Mouse (Mus musculus) spleen, adult 2 months (tissue): ENCODE results near the gene Gm17651. TPM values are rescaled to one million over a fixed set of nuclear protein-coding genes. Genes with fewer than 3 reads are reported as not detected.

Source experiments
- DNase-seq, 2 experiments: peaks; one replicate each; pipeline versions ENCODE4 v3.0.0 to v3.0.0-alpha.2; 2012 to 2021; ENCODE audit warnings: low spot score in 2 of 2, low read depth in 1 of 2
- H3K27ac ChIP-seq: fragments of 200-500 bp; 2 replicates; pipeline ENCODE4 v1.5.1; 2012; ENCODE audit warnings: low read length, inconsistent platforms; ENCODE audit not compliant: insufficient read depth
- H3K27me3 ChIP-seq: fragments of 200-500 bp; 2 replicates; pipeline ENCODE4 v1.6.1; 2012; ENCODE audit warnings: mild to moderate bottlenecking, moderate library complexity, low read length, inconsistent platforms; ENCODE audit not compliant: control insufficient read depth, insufficient read depth
- H3K36me3 ChIP-seq: fragments of 200-500 bp; 2 replicates; pipeline ENCODE4 v1.6.1; 2012; ENCODE audit warnings: mild to moderate bottlenecking, low read length, inconsistent platforms; ENCODE audit not compliant: control insufficient read depth, insufficient read depth
- H3K4me1 ChIP-seq: fragments of 200-500 bp; 2 replicates; pipeline ENCODE4 v1.6.1; 2011; ENCODE audit warnings: inconsistent platforms; ENCODE audit not compliant: control insufficient read depth, insufficient read depth, insufficient read length
- H3K4me3 ChIP-seq: fragments of 200-500 bp; 2 replicates; pipeline ENCODE4 v1.5.1; 2011; ENCODE audit warnings: mild to moderate bottlenecking, inconsistent platforms; ENCODE audit not compliant: insufficient read depth, insufficient read length; ENCODE audit errors: extremely low read depth
- CTCF ChIP-seq: fragments of 200-500 bp; IDR thresholded peaks from 2 replicates; pipeline ENCODE4 v1.5.1; 2011; ENCODE audit warnings: mild to moderate bottlenecking, inconsistent platforms; ENCODE audit not compliant: insufficient read depth, insufficient read length, insufficient replicate concordance; ENCODE audit errors: extremely low read depth
- POLR2A ChIP-seq: fragments of 200-500 bp; IDR thresholded peaks from 2 replicates; pipeline ENCODE4 v1.6.1; 2011; ENCODE audit warnings: low read depth, low read length, inconsistent platforms
- WGBS: fragments of 180-500 bp; shearing (Covaris S2); methylation state at CpG from one replicate; pipeline ENCODE4 v1.1.7; 2018; 5-methylcytosine and 5-hydroxymethylcytosine counted together
- polyA plus RNA-seq: library from polyadenylated mRNA; depleted of rRNA; stranded (reverse); fragments of >200 nt; gene quantifications from 2 replicates; pipeline ENCODE4 v1.2.3, GENCODE M21; 2012

Gm17651 gene
- polyA plus RNA-seq, 1 experiment = not detected

DNA sequence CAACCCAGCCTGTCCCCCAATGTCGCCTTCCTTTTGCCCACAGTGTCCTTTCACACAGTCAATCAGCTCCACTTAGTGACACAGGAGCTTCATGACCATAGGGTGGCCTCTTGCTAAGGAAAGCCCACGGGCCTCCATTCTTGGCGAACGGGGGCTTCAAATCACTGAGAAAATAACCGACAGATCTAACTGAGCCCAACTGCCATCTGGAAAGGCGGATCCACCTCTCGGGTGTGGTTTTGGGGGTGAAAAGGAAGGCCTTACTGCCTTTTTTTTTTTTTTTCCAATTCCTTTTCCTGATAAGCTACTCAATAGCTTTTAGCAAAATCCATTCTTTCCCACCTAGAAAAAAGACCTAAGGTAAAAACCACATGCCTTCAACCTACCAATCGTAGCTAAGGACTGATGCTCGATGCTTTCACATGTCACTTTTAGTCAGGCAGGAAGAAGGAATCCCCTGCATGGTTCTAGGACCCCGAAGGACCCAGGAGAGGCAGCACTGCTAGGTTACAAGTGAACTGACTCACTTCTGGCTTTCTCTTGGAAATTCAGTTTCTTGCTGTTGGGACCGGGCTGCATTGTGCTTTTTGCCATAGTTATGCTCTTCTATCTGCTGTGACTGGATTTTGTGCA lies 28.1 kb upstream of the Gm17651 start:
- Histone ChIP-seq H3K27ac (no peak overlapping the region), H3K36me3 (no peaks in the 10 kb centered on the region), H3K27me3 (no peaks in the 10 kb centered on the region), H3K4me3 (no peak overlapping the region), H3K4me1 (no peaks in the 10 kb centered on the region)
- DNase-seq = no peak
- TF ChIP-seq POLR2A (no peak), CTCF (no peak)
- WGBS = 88% methylated on average over 11 of the region's 11 CpGs

DNA sequence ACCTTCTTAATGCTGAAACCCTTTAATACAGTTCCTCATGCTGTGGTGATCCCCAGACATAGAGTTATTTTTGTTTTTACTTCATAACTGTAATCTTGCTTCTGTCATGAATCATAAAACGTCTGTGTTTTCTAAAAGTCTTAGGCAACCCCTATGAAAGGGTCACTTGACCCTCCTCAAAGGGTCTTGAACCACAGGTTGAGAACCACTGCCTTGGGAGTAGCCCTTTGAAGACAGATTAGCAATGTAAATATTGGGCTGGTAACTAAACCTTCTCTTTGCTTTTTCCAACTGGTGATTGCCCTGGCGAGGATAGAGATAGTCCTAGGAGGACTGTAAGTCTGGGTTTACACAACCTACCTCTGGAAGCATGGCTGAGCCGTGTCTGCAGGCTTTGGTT lies 26.7 kb upstream of the Gm17651 start:
- 73% methylated on average over 3 of the region's 3 CpGs for WGBS
- no peak overlapping the region for H3K27ac ChIP-seq
- DNase-seq = no peak
- TF ChIP-seq POLR2A (no peak), CTCF (no peak)
- H3K4me3 ChIP-seq = no peak overlapping the region
- no peaks in the 10 kb centered on the region for H3K4me1 ChIP-seq
- H3K36me3 ChIP-seq = no peaks in the 10 kb centered on the region
- no peaks in the 10 kb centered on the region for H3K27me3 ChIP-seq

DNA sequence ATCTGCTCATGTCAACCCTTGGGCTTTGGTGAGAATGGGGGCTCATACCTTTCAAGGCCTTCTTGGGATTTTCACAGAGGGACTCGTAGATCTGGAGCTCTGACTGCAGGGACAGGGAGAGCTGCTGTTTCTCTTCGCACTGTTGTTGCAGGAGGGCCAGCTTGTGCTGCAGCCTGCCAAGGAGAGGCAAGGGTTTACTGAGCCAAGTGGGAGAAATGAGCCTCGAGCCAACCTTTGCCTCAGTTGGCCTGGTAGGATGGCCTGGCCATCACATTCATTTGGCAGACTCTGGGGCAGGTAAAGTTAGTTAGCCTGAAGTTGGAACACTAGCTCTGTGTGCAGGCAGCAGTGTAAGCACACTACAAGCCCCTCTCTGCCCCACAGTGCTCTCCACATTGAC lies 24.6 kb upstream of the Gm17651 start:
- 80% methylated on average over 3 of the region's 3 CpGs for WGBS
- Histone ChIP-seq H3K4me3 (no peak overlapping the region), H3K27me3 (no peaks in the 10 kb centered on the region), H3K36me3 (no peaks in the 10 kb centered on the region), H3K27ac (no peak overlapping the region), H3K4me1 (no peaks in the 10 kb centered on the region)
- DNase-seq = no peak
- TF ChIP-seq POLR2A (no peak), CTCF (no peak)

DNA sequence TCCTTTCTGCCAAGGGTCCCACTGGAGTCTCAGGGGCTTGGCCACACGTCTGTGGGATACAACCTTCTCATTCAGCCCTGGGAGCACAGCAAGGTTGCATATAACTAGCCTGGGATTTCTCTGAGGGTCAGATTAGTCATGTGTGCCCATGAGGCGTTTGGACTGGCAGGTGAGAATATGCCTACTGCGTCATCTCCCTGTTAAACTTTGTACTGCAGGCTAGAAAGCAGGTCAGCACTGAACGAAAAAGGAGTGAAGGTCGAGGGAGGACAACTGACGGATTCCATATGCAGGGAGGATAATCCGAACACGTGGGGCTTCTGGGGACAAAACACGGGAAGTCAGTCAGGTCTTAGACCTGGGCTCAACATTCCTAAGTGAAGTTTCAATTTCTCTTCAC lies 22.8 kb upstream of the Gm17651 start:
- no peaks in the 10 kb centered on the region for H3K27me3 ChIP-seq
- H3K4me1 ChIP-seq = no peaks in the 10 kb centered on the region
- DNase-seq = no peak
- TF ChIP-seq CTCF (no peak), POLR2A (no peak)
- no peak overlapping the region for H3K4me3 ChIP-seq
- no peak overlapping the region for H3K27ac ChIP-seq
- WGBS = 80% methylated on average over 9 of the region's 9 CpGs
- no peaks in the 10 kb centered on the region for H3K36me3 ChIP-seq

DNA sequence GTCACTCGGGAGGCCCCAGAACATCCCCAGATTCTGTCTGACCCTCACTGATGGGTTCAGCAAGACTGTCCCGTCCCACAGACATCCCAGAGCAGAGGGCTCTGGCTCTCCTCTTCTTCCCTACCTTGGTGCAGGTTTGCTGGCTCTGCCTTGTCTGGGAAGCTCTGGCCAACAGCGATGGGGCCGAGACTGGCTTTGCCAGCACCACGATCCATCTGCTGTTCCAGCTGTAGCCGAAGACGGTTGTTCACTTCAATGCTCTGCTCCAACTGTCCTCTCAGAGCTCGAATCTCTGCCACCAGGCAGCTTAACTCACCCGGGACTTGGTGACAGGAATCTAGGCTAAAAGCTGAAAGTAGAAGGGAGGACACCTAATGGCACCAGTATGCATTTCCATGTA lies 22.4 kb upstream of the Gm17651 start:
- H3K27ac ChIP-seq = no peak overlapping the region
- 80% methylated on average over 9 of the region's 9 CpGs for WGBS
- H3K4me1 ChIP-seq = no peaks in the 10 kb centered on the region
- H3K4me3 ChIP-seq = no peak overlapping the region
- no peaks in the 10 kb centered on the region for H3K27me3 ChIP-seq
- TF ChIP-seq POLR2A (no peak), CTCF (no peak)
- no peak for DNase-seq
- H3K36me3 ChIP-seq = no peaks in the 10 kb centered on the region

GRCm38 (mm10) chr3:97693806-97694205 lies 19.3 kb upstream of the Gm17651 start:
- no peak overlapping the region for H3K27ac ChIP-seq
- no peaks in the 10 kb centered on the region for H3K4me1 ChIP-seq
- TF ChIP-seq CTCF (no peak), POLR2A (no peak)
- no peaks in the 10 kb centered on the region for H3K27me3 ChIP-seq
- 84% methylated on average over 6 of the region's 6 CpGs for WGBS
- H3K4me3 ChIP-seq = no peak overlapping the region
- DNase-seq = no peak
- H3K36me3 ChIP-seq = no peaks in the 10 kb centered on the region

- no peak for DNase-seq
- TF ChIP-seq POLR2A (no peak), CTCF (no peak)
- Histone ChIP-seq H3K27me3 (no peaks in the 10 kb centered on the region), H3K4me3 (no peak overlapping the region), H3K27ac (no peak overlapping the region), H3K4me1 (no peaks in the 10 kb centered on the region), H3K36me3 (no peaks in the 10 kb centered on the region)
- 86% methylated on average over 12 of the region's 12 CpGs for WGBS
These were observed 17.0 kb upstream of the Gm17651 start for GRCm38 (mm10) chr3:97691443-97692017.
